Mouse (Mus musculus) layer of hippocampus, adult 8-10 months (tissue): ENCODE data around the gene Retn. TPM values are rescaled to one million over a fixed set of nuclear protein-coding genes. Genes with fewer than 3 reads are reported as not detected.

Experiments used
- DNase-seq, 2 experiments: peaks; one replicate each; pipeline ENCODE4 v3.0.0; 2022; ENCODE audit warnings: low spot score in 2 of 2
- total RNA-seq, 4 experiments: library from RNA; stranded (reverse); gene quantifications; 2 replicates each; pipeline ENCODE4 v1.2.4; 2022

The Retn gene
- total RNA-seq, 4 experiments from 2014 or later: 0.61 to 1.3 (median 0.75) TPM

DNA sequence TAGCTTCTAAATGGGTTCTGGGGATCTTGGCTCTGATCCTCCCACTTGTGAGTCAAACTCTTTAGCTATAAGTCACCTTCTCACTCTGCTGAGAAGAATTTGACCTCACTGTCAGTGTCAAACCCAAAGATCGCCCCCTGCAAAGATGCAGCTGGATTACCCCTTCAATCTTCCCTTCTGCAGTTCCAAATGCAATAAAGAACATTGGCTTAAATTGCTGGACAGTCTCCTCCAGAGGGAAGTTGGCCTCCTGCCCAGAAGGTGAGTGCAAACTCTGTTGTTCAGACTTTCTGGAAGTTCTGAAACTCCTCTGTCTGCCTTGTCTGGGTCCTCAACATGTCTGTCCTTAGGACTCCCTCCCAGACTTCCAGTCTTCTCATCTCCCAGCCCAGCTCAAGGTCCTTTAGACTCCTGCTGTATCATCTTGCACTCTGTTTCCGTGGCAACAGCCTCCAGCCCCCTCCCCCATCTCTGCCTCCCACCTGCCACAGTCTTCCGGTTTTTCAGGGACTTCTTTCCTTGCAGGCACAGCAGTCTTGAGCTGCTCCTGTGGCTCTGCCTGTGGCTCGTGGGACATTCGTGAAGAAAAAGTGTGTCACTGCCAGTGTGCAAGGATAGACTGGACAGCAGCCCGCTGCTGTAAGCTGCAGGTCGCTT is 1.3 kb downstream of the Retn start:
- DNase-seq: no peak

DNA sequence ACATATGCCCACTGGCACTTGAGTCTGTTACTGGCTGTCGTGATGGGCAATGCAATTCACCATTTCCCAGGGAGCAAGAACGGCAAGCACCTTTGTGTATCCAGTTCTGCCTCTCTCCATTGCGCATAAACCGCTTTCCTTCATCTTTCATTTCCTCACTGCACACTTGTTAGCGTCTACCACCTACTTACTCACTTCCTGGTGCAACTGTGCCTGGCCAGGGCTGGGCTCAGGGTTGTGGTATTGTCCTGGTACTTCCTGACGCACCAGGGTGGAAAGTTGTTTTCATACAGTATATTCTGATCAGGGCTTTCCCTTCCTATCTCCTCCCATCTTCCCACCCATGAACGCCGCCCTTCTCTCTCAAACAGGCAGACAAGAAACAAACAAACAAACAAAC is 5.3 kb downstream of the Retn start:
- DNase-seq: no peak

DNA sequence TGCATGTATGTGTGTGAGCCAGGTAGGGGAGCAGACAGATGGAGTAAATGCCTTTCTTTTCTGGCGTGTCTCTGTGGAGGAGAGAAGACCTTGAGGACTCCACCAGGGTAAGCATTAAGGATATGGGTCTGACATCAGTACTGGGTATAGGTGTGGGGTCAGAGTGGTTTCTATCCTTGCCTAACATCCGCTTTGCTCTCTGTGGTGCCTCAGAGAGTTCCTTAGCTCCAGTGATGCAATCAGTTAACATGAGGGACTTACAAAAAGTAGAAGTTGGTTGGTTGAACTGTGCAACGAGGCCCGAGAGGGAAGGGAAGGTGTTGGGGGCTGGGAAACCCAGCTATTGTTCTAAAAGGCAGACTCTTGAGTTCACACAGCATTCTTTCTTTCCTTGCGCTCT is 8.8 kb downstream of the Retn start:
- DNase-seq: no peak

DNA sequence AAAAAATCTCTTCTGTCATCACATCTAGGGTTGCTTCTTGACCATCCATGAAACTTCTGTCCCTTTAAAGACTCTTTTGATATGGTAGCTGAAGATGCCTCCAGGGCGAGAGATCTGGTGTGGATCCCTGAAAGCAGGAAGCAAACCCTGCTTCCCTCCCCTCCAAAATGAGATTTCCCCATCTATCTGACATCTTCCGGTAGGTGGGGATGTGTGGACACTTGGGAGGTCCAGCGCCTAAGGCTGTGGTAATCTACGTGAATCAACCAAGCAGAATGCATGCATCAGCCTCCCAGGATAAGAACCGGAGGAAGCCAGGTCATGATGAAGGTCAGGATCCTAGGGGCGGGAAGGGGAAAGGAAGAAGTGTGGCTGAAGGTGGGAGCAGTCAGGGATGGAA is 9.9 kb downstream of the Retn start, which contains the start of gene Mcemp1:
Gene Mcemp1, plus strand, starts transcription at position 248 of the 400 bp plus-strand sequence.
- DNase-seq: no peak

DNA sequence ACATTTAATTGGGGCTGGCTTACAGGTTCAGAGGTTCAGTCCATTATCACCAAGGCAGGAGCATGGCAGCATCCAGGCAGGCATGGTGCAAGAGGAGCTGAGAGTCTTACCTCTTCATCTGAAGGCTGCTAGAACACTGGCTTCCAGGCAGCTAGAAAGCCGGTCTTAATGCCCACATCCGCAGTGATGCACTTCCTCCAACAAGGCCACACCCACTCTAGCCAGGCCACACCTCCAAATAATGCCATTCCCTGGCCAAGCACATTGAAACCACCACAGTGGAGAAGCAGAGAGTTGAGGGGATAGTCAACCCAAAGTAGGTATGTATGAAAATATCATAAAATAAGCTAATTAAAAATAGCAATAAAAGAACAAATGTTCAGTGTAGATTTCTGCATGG is 14.8 kb downstream of the Retn start:
- no peak for DNase-seq

DNA sequence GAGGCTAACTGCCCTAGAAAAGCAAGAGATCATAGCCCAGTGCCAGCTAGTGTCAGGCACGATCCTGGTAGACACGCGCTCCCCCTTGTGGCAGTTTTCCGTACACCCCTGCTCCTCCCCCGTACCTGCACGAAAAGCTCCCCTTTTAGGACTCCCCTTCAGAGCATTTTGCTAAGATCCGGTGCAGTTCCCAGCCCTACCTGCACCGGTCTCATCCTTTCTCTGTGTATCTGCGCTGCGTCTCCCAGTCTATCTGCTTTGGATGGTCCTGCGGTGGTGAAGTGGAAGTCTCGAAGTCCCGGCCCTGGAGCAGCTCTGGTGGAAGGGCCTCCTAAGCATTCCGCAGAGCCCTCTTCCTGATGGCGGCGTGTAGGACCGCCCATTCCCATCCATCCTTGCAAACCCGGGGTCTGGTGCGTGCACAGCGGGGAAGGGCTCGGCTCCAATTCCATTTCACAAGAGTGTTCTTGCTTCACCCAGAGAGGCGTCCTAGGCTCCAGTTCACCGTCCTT is 16.5 kb downstream of the Retn start, which contains the start of gene Fcor:
Gene Fcor, minus strand, starts transcription at position 383 of the 512 bp plus-strand sequence.
- DNase-seq: peak; percentile 86 to 92

DNA sequence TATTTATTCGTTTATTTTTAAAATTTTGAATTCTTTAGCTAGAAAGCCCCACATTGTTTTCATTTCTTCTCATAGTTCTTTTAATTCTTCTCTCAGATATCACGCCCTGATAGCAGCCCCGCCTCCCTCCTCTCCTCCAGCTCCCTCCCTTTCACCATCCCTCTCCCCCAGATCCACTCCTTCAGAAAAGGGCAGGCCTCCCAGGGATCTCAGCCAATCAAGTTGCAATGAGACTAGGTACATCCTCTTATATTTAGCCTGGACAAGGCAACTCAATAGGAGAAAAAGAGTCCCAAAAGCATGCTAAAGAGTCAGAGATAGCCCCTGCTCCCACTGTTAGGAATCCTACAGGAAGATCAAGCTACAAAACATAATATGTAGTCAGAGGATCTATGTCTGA is 19.1 kb downstream of the Retn start:
- DNase-seq: no peak

DNA sequence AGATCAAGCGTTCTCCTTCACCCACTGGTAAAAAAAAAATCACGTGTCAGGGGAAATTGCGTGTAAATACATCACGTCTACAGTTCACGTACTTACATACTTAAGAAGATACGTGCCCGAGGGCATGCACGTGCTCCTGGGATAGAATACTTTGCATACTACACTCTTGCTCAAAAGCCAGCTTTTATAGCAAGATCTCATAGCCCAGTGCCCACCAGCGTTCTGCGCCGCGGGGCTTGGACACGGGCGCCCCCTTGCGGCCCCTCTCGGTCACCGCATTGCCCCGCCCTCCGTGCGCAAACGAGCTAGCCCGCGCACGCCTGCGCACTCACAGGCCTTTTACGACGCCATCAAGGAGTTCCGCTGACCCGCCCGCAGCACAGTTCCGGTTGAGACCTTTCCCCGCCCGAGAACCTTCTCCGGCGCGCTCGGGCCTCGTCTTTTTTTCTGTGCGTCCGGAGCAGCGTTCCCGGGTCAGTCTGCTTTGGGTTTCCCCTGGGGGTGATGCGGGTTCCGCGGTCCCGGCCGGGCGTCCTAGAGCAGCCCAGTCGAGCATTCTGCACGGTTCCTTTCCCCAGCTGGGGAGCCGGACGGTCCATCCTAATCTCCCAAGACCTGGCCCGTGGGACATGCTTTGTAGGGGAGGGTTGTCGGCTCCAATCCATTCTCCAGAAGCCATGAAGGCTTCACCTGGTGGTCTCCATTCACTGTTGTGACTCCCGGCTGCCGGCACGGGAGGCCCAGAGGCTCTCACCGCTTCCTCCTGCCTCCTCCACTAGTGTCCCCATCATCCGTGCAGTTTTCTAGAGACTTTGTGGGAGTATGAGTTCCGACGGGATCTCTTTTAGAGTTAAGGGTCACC is 20.8 kb downstream of the Retn start, which contains the start of gene Trappc5:
Gene Trappc5, plus strand, starts transcription at position 169 of the 862 bp plus-strand sequence.
- peak; percentile 90 to 95 for DNase-seq

DNA sequence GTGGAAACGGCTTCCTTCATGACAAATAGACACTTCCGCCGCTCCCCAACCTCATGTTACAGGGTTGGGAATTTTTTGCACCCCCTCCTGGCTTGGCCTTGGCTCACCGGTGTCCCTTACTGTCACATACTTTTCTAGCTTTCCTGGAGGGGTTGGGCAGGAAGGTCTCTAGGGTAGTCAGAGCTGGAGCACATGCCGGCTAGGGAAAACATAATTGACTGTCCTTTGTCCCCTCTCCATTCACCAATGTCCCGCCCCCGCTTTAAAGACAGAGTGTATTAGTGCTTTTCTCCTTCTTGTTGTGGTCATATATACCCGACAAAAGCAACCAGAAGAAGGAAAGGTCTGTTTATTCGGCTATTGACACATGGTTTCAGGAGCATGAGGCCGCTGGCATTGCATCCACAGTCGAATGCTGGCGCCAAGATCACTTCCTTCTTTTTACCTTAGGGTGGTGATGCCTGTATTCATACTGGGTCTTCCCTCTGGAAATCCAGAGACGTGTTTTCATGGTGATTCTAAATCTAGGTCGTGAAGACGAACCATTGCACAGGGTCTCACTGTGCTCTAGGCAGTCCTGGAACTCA is 21.5 kb downstream of the Retn start:
- DNase-seq: no peak

DNA sequence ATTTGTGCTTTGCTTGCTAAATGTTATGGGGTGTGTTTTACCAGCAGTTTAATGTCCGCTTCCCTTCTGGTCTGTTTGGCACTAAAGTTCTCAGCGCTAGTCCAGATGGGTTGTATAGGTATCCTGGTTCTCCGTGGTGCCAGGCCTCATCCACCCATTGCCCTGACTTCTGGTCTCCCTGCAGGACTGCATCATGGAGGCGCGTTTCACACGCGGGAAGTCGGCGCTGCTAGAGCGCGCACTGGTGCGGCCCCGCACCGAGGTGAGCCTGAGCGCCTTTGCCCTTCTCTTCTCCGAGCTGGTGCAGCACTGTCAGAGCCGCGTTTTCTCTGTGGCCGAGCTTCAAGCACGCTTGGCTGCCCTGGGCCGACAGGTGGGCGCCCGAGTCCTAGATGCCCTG is 23.3 kb downstream of the Retn start:
- DNase-seq: no peak

DNA sequence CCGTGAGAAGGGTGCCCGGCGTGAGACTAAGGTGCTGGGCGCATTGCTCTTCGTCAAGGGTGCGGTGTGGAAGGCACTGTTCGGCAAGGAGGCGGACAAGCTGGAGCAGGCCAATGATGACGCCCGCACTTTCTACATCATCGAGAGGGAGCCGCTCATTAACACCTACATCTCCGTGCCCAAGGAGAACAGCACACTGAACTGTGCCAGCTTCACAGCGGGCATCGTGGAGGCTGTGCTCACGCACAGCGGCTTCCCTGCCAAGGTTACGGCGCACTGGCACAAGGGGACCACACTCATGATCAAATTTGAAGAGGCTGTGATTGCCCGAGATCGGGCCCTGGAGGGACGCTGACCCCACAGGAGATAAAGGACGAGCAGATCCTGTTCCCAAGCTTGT is 23.7 kb downstream of the Retn start:
- DNase-seq: no peak

DNA sequence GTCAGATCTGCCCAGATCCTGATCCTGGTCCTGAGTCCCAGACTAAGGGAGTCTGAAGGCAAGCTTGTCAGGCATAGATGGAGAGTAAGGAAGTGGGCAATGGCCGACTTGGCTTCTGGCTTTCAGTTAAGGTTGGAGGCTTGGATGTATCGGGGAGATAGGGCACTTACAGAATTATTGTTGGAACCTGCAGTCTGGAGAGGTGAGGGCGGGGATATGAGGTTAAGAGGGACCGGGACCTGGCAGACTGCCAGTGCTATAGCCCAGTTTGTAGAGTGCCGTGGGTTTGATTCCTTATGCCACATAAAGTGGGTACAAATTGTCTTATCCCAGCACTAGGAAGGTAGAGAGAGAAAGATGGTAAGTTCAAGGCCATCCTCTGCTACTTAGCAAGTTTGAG is 24.1 kb downstream of the Retn start:
- no peak for DNase-seq

DNA sequence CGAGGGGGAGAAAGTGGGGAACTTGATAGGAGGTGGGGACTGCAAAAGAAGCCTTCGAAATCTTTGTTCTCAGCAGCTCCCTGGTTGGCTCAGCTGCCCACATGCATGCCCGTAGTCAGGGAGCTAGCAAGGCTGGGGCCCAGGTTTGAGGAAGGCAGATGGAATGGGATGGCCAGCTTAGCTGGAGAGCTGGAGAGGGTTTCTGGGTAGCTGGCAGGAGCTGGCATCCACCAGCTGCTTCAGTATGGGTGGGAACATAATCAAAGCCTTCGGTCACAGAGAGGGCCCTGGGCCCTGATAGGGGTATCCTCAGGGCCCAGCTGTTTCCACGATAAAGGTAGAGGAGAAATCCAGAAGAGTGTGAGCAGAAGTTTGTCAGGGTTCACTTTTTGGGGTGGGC is 26.9 kb downstream of the Retn start:
- no peak for DNase-seq

DNA sequence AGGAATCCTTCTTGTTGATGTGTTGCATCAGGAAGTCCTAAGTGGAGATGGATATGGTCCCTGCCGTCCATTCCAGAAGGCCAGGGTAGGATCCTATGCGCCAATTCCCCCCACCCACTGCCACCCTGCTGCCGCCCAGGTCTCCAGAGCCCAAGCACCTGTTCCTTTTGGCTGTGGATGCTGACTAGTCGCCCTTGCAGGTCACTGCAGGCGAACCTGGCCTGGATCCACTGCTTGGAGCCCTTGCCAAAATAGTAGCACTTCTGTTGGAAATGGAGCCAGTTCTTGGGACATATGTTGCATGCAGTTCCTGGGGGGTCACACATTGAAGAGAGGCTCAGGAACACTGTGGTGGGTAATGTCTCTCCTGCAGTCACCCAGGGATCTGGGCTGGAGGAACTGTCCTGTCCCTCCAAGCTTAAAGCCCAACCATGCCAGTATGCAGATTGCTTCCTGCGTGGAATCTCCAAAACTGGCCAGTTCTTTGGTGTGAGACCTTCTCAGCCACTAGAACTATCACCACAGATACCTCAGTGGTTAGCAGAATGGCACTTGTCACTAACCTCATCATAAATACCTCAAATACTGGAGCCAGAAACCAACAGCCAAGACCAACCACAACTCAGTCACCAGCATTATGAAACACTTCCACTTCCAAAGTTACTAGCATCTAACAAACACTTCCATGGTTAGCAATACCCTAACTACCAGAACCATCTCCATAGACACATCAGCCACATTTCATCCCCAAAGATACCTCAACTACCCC is 28.0 kb downstream of the Retn start:
- no peak for DNase-seq

DNA sequence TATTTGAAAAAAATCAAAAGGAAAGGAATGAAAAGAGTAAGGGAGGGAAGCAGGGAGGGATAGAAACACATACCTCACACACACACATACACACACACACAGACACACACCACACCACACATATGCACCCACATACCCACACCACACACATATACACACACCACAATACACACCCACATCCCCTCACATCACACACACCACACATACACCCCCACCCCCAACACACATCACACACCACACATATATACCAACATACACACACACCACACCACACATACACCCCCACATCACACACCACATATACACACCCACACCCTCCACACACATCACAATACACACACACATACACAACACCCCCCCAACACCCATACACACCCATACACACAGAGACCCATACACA is 29.0 kb downstream of the Retn start:
- no peak for DNase-seq

DNA sequence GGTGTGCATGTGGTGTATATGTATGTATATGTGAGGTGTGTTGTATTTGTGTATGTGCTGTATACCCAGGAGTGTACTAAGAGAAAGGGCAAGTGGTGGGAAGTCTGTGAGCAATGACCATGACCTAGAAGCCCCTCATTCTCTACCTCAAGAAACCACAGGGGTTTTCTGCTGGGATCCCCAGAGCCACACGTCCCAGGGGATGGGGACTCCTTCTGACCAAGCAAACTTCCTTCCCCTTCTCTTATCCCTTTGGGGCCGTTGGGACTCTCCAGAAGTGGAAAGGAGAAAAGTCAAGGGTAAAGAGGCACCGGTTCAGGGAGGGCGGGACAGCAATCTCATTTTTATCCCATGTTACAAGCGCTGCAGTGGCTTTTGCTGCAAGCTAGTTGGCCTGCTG is 29.9 kb downstream of the Retn start:
- DNase-seq: no peak

DNA sequence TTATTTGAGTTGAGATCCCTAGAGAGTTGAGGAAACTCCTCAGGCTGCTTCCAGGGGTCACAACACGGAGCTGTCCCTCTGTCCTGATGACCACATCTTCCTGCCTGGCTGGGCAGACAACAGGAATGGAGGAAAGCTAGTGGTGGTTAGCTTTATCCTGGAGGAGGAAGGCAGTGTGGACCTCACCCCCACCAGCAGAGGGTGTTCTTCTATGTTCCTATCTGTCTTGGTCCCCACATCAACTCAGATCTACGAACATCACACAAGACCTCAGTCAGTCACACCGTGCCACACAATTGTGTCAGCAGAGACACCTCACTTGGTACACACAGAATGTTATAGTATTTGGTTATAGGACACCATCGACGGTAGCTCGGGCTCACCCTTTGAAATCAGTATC is 32.0 kb downstream of the Retn start:
- DNase-seq: no peak

DNA sequence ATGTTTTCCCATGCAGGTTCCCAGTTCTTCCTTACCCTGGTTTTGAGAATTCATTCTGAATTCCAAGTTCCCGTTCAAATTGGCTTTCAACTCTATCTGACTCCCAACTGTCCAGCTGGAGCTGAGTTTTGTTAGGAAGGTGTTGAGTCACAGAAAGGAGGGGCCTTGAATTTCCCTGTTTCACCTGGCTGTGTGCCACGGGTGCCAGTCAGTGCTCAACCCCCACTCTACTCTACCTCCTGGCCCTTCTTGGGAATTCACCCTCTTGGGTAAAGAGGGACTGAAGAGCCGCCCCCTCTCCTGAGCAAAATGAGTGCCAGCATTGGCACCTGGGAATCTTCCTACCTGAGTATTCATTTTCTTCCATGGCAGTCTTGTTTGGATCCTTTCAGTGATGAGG is 35.2 kb downstream of the Retn start:
- DNase-seq: no peak

DNA sequence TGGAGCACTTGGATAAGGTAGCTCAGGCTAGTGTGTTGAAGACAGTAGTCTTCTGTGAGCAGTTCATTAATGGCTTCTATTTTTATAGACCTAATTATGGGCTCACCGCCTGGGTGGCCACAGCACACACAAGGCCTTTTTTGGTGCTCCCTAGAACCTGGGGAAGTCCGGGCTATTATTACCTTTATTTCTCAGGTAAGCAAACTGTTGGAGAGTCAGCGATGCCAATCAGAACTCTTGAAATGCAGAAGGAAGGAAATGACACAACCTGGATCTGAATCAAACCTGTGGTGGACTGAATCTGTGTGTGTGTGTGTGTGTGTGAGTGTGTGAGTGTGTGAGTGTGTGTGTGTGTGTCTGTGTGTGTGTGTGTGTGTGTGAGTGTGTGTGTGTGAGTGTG is 38.6 kb downstream of the Retn start, which contains the start of gene Fcer2a:
Gene Fcer2a, minus strand, starts transcription at position 55 of the 400 bp plus-strand sequence.
- no peak for DNase-seq

DNA sequence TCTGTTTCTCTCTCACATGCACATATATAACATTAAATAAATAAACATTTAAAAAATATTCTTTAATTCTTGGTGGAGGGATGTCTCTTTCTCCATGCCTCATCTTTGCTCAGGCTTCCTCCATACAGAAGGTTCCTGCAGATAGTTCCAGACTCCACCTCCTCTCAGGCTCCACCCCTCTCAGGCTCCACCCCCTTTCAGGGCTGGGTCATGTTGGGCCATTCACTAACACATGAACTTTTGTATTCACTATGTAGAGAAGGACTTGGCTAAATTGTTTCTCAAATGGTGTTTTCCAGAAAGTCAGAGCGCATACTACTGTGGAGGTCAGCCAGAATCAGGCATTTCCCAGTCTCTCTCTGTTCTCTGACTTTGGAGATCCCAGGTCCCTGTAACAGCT is 45.9 kb downstream of the Retn start:
- DNase-seq: no peak

DNA sequence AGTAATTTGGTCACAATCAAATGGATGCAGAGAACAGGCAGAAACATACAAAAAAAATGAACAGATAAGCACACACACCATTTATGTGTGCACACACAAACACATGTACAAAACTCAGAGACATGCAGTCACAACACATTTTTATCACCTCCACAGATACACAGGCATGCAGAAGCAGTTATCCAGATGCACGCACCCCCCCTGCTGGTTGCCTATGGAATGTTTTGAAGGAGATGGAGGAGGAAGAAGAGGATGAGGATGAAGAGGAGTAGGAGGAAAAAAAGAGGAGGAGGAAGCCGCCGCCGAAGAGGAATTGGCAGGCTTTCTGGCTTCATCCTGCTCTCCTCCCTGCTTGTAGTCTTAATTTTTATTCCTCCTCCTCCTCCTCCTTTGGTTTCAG is 50.1 kb downstream of the Retn start:
- no peak for DNase-seq
